Mouse (Mus musculus): Measurements from ENCODE around the gene Btbd3. TPM values are rescaled to one million over a fixed set of nuclear protein-coding genes. Genes with fewer than 3 reads are reported as not detected.

Btbd3 gene
- 36.0 and 42.3 TPM in 2 replicates for polyA plus RNA-seq (2015; fragmentation: Nextera tagmentation; extraction: Ambion mirVana)

DNA sequence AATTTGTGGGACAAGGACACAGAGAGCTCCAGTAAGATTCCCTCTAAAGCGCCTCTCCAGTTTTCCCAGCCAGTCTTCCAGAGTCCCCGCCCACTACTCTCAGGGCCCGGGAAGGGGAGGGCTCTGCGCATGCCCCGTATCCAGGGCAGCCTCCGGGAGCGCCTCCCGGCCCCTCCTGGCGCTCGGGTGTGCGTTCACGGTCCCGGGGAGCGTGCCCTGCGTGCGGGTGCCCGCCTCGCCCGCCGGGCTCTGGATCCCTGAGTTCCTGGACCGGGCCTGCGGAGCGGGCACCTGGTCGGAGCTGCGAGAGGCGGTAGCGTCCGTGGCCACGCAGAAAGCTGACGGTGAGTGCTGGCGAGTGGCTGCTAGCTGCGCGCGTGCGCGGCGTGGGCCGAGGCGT is at the start of gene Btbd3:
Gene Btbd3, plus strand, starts transcription at position 155 of the 400 bp plus-strand sequence.
- Histone ChIP-seq H3K4me1 (peaks cover 25% of the 10 kb centered on the region), H3K27me3 (replicated peaks) (no peaks in the 10 kb centered on the region), H3K9me3 (no peaks in the 10 kb centered on the region), H3K36me3 (replicated peaks) (no peaks in the 10 kb centered on the region), H3K4me2 (peak within 1 kb of the TSS; percentile 77), H3K27ac (peak within 1 kb of the TSS; percentile 96), H3K9ac (peak within 1 kb of the TSS; percentile 82), H3K4me3 (peak within 1 kb of the TSS; percentile 66)
- ATAC-seq (replicated peaks), result peak; percentile 99
- under 1% methylated on average over 38 of the region's 39 CpGs for WGBS

GRCm38 (mm10) chr2:138215561-138215960 is 40.8 kb upstream of the Btbd3 start:
- Histone ChIP-seq H3K4me1 (no peaks in the 10 kb centered on the region), H3K9me3 (no peaks in the 10 kb centered on the region), H3K27me3 (replicated peaks) (no peaks in the 10 kb centered on the region), H3K9ac (no peak overlapping the region), H3K4me2 (no peak overlapping the region), H3K36me3 (replicated peaks) (no peaks in the 10 kb centered on the region), H3K4me3 (no peak overlapping the region), H3K27ac (no peak overlapping the region)
- 59% methylated on average over 2 of the region's 2 CpGs for WGBS
- ATAC-seq (replicated peaks), result no peak

DNA sequence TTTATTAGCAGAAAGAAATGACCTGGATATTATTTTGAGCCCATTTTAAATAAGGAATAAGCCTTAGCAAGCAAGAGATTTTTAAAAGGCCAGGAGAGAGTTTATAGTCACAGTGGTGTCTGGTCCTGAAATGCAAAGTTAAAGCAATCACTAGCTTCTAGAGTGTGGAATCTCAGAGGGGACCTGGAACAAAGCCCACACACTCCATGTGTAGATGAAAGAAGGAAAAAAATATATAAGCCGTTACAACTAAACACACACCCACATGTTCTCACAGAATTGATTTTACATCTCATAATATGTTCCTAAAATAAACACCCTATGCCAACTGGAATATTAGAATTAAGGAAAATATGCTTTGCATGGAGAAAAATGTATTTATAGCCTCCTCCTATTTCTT is 36.1 kb upstream of the Btbd3 start:
- H3K4me2 ChIP-seq, result no peak overlapping the region
- WGBS, result 37% methylated on average over 1 of the region's 1 CpGs
- H3K9me3 ChIP-seq, result no peaks in the 10 kb centered on the region
- no peaks in the 10 kb centered on the region for H3K27me3 ChIP-seq (replicated peaks)
- no peaks in the 10 kb centered on the region for H3K4me1 ChIP-seq
- no peak overlapping the region for H3K4me3 ChIP-seq
- no peak overlapping the region for H3K27ac ChIP-seq
- ATAC-seq (replicated peaks), result no peak
- no peak overlapping the region for H3K9ac ChIP-seq
- no peaks in the 10 kb centered on the region for H3K36me3 ChIP-seq (replicated peaks)

DNA sequence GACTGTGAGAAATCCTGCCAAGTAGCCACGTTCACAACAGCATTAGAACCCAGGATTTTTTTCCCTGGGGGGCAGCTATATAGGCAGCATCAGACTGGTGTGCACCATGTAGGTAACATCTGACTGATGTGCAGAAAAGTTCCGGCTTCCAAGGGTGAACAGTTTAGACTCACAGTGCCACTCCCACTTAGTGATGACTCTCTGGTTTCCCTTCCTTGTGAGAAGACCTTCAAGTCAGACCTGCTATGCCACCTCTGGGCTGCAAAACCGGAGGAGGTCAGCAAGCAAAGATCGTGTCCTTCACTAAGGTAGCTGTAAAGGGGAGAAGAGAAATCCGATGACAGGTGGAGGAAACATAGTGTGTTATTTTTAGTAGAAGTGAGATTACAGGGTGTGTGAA is 24.1 kb upstream of the Btbd3 start:
- no peak overlapping the region for H3K4me3 ChIP-seq

GRCm38 (mm10) chr2:138236149-138236548 is 20.2 kb upstream of the Btbd3 start:
- no peak for ATAC-seq (replicated peaks)
- Histone ChIP-seq H3K9ac (no peak overlapping the region), H3K4me2 (no peak overlapping the region), H3K9me3 (no peaks in the 10 kb centered on the region), H3K4me3 (no peak overlapping the region), H3K27me3 (replicated peaks) (no peaks in the 10 kb centered on the region), H3K27ac (no peak overlapping the region), H3K4me1 (no peaks in the 10 kb centered on the region), H3K36me3 (replicated peaks) (no peaks in the 10 kb centered on the region)
- 92% methylated on average over 2 of the region's 2 CpGs for WGBS

More for the DNA sequence above, 24.1 kb upstream of the Btbd3 start:
- Histone ChIP-seq H3K27me3 (replicated peaks) (no peaks in the 10 kb centered on the region), H3K9ac (no peak overlapping the region), H3K4me2 (no peak overlapping the region), H3K4me1 (no peaks in the 10 kb centered on the region), H3K9me3 (no peaks in the 10 kb centered on the region), H3K27ac (no peak overlapping the region), H3K36me3 (replicated peaks) (no peaks in the 10 kb centered on the region)
- no peak for ATAC-seq (replicated peaks)
- 80% methylated on average over 5 of the region's 5 CpGs for WGBS

GRCm38 (mm10) chr2:138242452-138242851 is 13.9 kb upstream of the Btbd3 start:
- no peak overlapping the region for H3K27ac ChIP-seq
- H3K36me3 ChIP-seq (replicated peaks), result no peaks in the 10 kb centered on the region
- no peak overlapping the region for H3K4me2 ChIP-seq
- H3K9ac ChIP-seq, result no peak overlapping the region
- H3K27me3 ChIP-seq (replicated peaks), result no peaks in the 10 kb centered on the region
- no peak for ATAC-seq (replicated peaks)
- H3K4me1 ChIP-seq, result no peaks in the 10 kb centered on the region
- H3K4me3 ChIP-seq, result no peak overlapping the region
- WGBS, result 83% methylated on average over 5 of the region's 5 CpGs
- H3K9me3 ChIP-seq, result no peaks in the 10 kb centered on the region

GRCm38 (mm10) chr2:138245631-138246289 is 10.6 kb upstream of the Btbd3 start:
- no peak overlapping the region for H3K4me2 ChIP-seq
- no peaks in the 10 kb centered on the region for H3K27me3 ChIP-seq (replicated peaks)
- H3K4me3 ChIP-seq, result no peak overlapping the region
- no peaks in the 10 kb centered on the region for H3K4me1 ChIP-seq
- no peaks in the 10 kb centered on the region for H3K36me3 ChIP-seq (replicated peaks)
- no peak overlapping the region for H3K9ac ChIP-seq
- 62% methylated on average over 2 of the region's 2 CpGs for WGBS
- H3K27ac ChIP-seq, result no peak overlapping the region
- no peaks in the 10 kb centered on the region for H3K9me3 ChIP-seq
- peak; percentile 83; the same call in 1 of the 2 replicates for ATAC-seq (replicated peaks)

- Histone ChIP-seq H3K4me2 (no peak overlapping the region), H3K4me3 (no peak overlapping the region), H3K4me1 (no peaks in the 10 kb centered on the region), H3K36me3 (replicated peaks) (no peaks in the 10 kb centered on the region), H3K9ac (no peak overlapping the region), H3K9me3 (no peaks in the 10 kb centered on the region), H3K27me3 (replicated peaks) (no peaks in the 10 kb centered on the region), H3K27ac (no peak overlapping the region)
- WGBS, result 78% methylated on average over 2 of the region's 2 CpGs
- ATAC-seq (replicated peaks), result no peak
These were observed 8.4 kb upstream of the Btbd3 start for GRCm38 (mm10) chr2:138247986-138248385.

- Histone ChIP-seq H3K9ac (peak overlapping the region; percentile 82), H3K27me3 (replicated peaks) (no peaks in the 10 kb centered on the region), H3K27ac (peak overlapping the region; percentile 96), H3K4me2 (peak overlapping the region; percentile 77), H3K36me3 (replicated peaks) (no peaks in the 10 kb centered on the region), H3K9me3 (no peaks in the 10 kb centered on the region), H3K4me3 (peak overlapping the region; percentile 66), H3K4me1 (peaks cover 25% of the 10 kb centered on the region)
- under 1% methylated on average over 51 of the region's 51 CpGs for WGBS
- ATAC-seq (replicated peaks), result peak; percentile 82
These were observed 596 bp downstream of the Btbd3 start for GRCm38 (mm10) chr2:138256851-138257471.

DNA sequence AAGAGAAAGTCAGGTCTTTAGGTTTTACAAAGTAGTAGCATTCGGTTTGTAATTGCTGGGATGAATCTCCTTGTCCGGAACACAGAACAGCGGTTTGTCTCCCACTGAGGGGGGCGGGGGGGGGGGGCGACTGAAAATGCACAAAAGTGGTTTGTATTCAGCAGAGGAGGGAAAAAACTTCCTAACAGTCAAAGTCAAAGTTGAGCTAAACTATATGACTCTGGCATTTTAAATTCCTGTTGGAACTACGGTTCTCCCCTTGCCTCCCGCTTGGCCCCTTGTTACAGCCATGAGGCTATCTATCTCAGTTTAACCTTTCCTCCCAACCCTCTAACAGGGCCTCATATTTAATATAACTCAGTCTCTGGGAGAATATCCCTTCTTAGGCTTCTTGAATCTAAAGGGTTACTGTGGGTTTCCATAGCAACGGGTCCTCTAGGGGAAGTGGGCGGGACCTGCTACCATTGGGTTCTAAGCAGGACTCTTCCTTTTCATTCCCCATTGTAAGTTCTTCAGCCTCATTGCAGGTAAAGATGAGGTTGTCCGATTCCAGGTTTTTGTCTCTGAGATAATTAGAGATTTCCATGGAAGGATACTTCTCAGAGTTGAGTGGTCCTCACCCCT is 1.4 kb downstream of the Btbd3 start:
- H3K4me1 ChIP-seq, result peaks cover 25% of the 10 kb centered on the region
- peak overlapping the region; percentile 66 for H3K4me3 ChIP-seq
- H3K9ac ChIP-seq, result peak overlapping the region; percentile 82; the same call in 1 of the 2 replicates
- no peaks in the 10 kb centered on the region for H3K36me3 ChIP-seq (replicated peaks)
- peak; percentile 31 for ATAC-seq (replicated peaks)
- no peaks in the 10 kb centered on the region for H3K27me3 ChIP-seq (replicated peaks)
- whole genome bisulfite sequencing, result under 1% methylated on average over 10 of the region's 10 CpGs
- peak overlapping the region; percentile 96 for H3K27ac ChIP-seq
- no peaks in the 10 kb centered on the region for H3K9me3 ChIP-seq
- peak overlapping the region; percentile 77 for H3K4me2 ChIP-seq

DNA sequence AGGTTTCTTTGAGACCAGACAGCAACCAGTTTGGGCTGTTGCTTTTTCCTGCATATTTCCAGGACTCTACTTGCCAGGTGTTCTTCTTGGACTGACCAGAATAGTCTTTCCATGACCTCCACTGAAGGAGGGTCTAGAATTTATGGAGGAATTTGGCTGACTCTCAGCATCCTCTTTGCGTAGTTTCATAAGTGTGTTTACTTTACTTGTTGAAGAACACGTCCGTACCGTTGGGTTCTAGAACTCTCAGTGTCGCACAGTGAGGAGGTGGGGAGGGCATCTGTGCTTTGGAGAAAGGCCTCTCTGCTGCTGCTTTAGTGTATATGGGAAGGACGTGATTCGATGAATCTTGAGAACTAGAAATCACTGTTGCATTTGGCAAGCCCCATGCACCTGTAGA is 4.8 kb downstream of the Btbd3 start:
- no peak overlapping the region for H3K4me3 ChIP-seq
- H3K4me1 ChIP-seq, result peaks cover 27% of the 10 kb centered on the region
- no peak overlapping the region for H3K4me2 ChIP-seq
- H3K27ac ChIP-seq, result no peak overlapping the region
- no peak for ATAC-seq (replicated peaks)
- H3K27me3 ChIP-seq (replicated peaks), result no peaks in the 10 kb centered on the region
- H3K9me3 ChIP-seq, result no peaks in the 10 kb centered on the region
- WGBS, result 90% methylated on average over 7 of the region's 7 CpGs
- H3K36me3 ChIP-seq (replicated peaks), result no peaks in the 10 kb centered on the region
- no peak overlapping the region for H3K9ac ChIP-seq

GRCm38 (mm10) chr2:138262885-138263284 is 6.5 kb downstream of the Btbd3 start:
- Histone ChIP-seq H3K36me3 (replicated peaks) (no peaks in the 10 kb centered on the region), H3K4me2 (no peak overlapping the region), H3K9ac (no peak overlapping the region), H3K9me3 (no peaks in the 10 kb centered on the region), H3K4me1 (peaks cover 37% of the 10 kb centered on the region), H3K4me3 (no peak overlapping the region), H3K27me3 (replicated peaks) (no peaks in the 10 kb centered on the region), H3K27ac (no peak overlapping the region)
- WGBS, result 86% methylated on average over 11 of the region's 11 CpGs
- ATAC-seq (replicated peaks), result no peak

All from midbrain, embryonic 15.5 days (tissue).